Mouse (Mus musculus): ENCODE results near the gene Atp6v1c2. TPM values are rescaled to one million over a fixed set of nuclear protein-coding genes. Genes with fewer than 3 reads are reported as not detected.

Atp6v1c2 gene
- polyA plus RNA-seq, 1 experiment, result not detected

GRCm38 (mm10) chr12:17258431-17258830 is 70.7 kb downstream of the Atp6v1c2 start:
- DNase-seq (ENCODE audit: low spot score), result no peak

- no peak for DNase-seq (ENCODE audit: low spot score)
Observed at GRCm38 (mm10) chr12:17256905-17257304, 72.3 kb downstream of the Atp6v1c2 start.

- DNase-seq (ENCODE audit: low spot score), result no peak
Observed at GRCm38 (mm10) chr12:17255602-17256001, 73.6 kb downstream of the Atp6v1c2 start.

- DNase-seq (ENCODE audit: low spot score), result no peak
Observed at GRCm38 (mm10) chr12:17253069-17253468, 76.1 kb downstream of the Atp6v1c2 start.

DNA sequence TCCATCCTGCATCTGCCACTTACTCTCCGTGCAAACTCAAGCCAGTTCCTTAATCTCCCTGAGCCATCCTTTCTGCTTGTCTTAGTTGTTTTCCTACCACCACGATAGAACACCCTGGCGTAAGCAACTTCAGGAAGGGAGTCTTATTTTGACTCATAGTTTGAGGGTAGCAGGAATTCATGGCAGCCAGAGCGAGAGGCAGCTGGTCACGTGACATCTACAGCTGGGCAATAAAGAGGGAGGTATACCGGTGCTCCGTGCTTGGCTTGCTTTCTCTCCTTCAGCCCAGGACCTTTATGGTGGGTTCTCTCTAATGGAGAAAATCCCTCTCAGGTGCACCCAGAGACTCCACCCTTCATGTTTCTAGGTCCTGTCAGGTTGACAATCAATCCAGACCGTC is 78.2 kb downstream of the Atp6v1c2 start:
- DNase-seq (ENCODE audit: low spot score), result no peak

GRCm38 (mm10) chr12:17242041-17242440 is 87.1 kb downstream of the Atp6v1c2 start:
- DNase-seq (ENCODE audit: low spot score), result no peak

GRCm38 (mm10) chr12:17241614-17242013 is 87.5 kb downstream of the Atp6v1c2 start:
- DNase-seq (ENCODE audit: low spot score), result no peak

GRCm38 (mm10) chr12:17241016-17241415 is 88.1 kb downstream of the Atp6v1c2 start:
- DNase-seq (ENCODE audit: low spot score), result no peak

DNA sequence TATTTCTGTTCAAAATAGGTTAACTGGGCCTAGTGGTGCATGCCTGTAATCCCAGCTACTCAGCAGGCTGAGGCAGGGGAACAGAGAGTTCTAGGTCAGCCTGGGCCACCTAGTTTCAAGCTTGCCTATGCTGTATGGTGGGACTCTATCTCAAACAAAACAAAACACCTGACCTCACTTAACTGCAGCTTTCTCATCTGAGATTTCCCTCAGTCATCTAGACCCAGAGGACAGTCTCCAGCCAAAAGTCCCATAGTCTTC is 89.8 kb downstream of the Atp6v1c2 start:
- no peak for DNase-seq (ENCODE audit: low spot score)

DNA sequence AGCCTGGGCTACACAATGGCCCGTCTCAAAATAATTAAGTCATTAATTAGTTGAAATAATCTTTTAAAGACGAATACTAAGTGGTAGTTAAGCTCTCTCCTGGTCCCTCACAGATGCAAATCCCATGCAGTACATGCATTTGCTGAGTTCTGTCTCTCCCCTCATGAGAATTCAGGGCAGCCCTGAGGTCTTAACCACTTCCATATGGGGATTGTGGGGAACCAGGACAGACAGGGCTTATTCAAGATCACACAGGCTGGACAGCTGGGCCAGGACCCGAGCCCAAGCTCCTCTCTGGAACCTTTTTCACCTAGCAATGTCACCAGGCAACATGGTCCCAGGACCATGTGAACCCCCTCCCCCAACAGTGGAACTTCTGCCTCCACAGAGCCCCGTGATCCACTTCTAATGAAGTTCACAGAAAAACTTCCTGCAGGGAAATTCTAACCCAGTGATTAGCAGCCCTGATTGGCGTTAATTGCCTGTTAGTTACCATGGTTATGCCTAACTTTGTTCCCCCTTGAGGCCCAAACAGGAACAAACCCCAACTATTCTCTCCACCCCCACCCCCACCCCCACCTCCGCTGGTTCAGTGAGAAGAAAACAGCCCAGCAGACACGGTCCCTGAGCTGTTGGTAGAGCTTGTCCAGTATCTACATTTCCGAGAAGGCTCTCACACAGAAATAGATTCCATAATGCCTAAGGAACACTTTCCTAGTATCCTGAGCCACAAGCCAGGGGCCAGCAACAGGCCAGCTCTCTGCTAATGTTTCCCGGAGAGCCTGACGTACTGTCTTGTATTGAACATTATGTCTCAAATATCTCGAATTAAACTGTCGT is 90.4 kb downstream of the Atp6v1c2 start:
- DNase-seq (ENCODE audit: low spot score), result no peak

- no peak for DNase-seq (ENCODE audit: low spot score)
Observed at GRCm38 (mm10) chr12:17235535-17236313, 93.4 kb downstream of the Atp6v1c2 start.

Other genes starting within 250 kb of the Atp6v1c2 start
- 64.0 and 68.7 TPM in 2 replicates for gene Kcnf1, start 152.5 kb downstream of the Atp6v1c2 start, polyA plus RNA-seq (2012; rRNA removed)
- 104 and 115 TPM in 2 replicates for gene Pdia6, start 62.8 kb downstream of the Atp6v1c2 start, polyA plus RNA-seq (2012; rRNA removed)
- gene Nol10, start 19.1 kb upstream of the Atp6v1c2 start, polyA plus RNA-seq (2012; rRNA removed), result 8.2 and 8.7 TPM in 2 replicates
- gene Odc1, start 215.4 kb upstream of the Atp6v1c2 start, polyA plus RNA-seq (2012; rRNA removed), result 64.4 and 68.4 TPM in 2 replicates

Measured in urinary bladder, adult 2 months (tissue).